Mouse (Mus musculus): Measurements from ENCODE around the gene Tbl3. TPM values are rescaled to one million over a fixed set of nuclear protein-coding genes. Genes with fewer than 3 reads are reported as not detected.
A peak's percentile ranks its signal among the peaks of the same experiment; 100 is the strongest.
"Not testable (repeated sequence)": the region's sequence is repeated elsewhere in the genome, so short reads cannot be mapped to it uniquely, and the experiment has no call there.

Gene Tbl3
- polyA plus RNA-seq, 1 experiment from 2014 or later = 111 TPM

GRCm38 (mm10) chr17:24669214-24669544 is 38.3 kb downstream of the Tbl3 start:
- not testable (repeated sequence) for ATAC-seq (replicated peaks; ENCODE audit: low FRiP score); H3K27ac ChIP-seq (ENCODE audit: low read depth, low read length); DNase-seq (ENCODE audit: low spot score)

GRCm38 (mm10) chr17:24667416-24667815 is 40.0 kb downstream of the Tbl3 start:
- peak; percentile 66 for DNase-seq (ENCODE audit: low spot score)
- H3K4me3 ChIP-seq (ENCODE audit: low read depth, low read length) = no peak overlapping the region
- peaks cover 13% of the 10 kb centered on the region for H3K4me1 ChIP-seq (replicated peaks; ENCODE audit: control insufficient read depth, insufficient read depth, low read length)
- H3K9me3 ChIP-seq (ENCODE audit: control insufficient read depth, low read length) = no peaks in the 10 kb centered on the region
- H3K27ac ChIP-seq (ENCODE audit: low read depth, low read length) = no peak overlapping the region
- H3K9ac ChIP-seq (ENCODE audit: low read length) = no peak overlapping the region
- H3K36me3 ChIP-seq (ENCODE audit: control insufficient read depth, insufficient read depth, low read length) = no peaks in the 10 kb centered on the region
- no peak for ATAC-seq (replicated peaks; ENCODE audit: low FRiP score)
- no peak overlapping the region for H3K4me2 ChIP-seq (ENCODE audit: low read depth, low read length, severe bottlenecking)
- 37% methylated on average over 6 of the region's 6 CpGs for WGBS
- H3K27me3 ChIP-seq (ENCODE audit: control insufficient read depth, insufficient read depth, low read length) = no peaks in the 10 kb centered on the region

More at GRCm38 (mm10) chr17:24669214-24669544, 38.3 kb downstream of the Tbl3 start:
- not testable (repeated sequence) for H3K9me3 ChIP-seq (ENCODE audit: control insufficient read depth, low read length); H3K36me3 ChIP-seq (ENCODE audit: control insufficient read depth, insufficient read depth, low read length); H3K27me3 ChIP-seq (ENCODE audit: control insufficient read depth, insufficient read depth, low read length)
- Histone ChIP-seq H3K4me3 (ENCODE audit: low read depth, low read length) (peak overlapping the region; percentile 99), H3K4me2 (ENCODE audit: low read depth, low read length, severe bottlenecking) (peak overlapping the region; percentile 64), H3K4me1 (replicated peaks; ENCODE audit: control insufficient read depth, insufficient read depth, low read length) (peaks cover 13% of the 10 kb centered on the region), H3K9ac (ENCODE audit: low read length) (peak overlapping the region; percentile 95)
- 12% methylated on average over 15 of the region's 15 CpGs for WGBS

- not testable (repeated sequence) for H3K9ac ChIP-seq (ENCODE audit: low read length); H3K4me2 ChIP-seq (ENCODE audit: low read depth, low read length, severe bottlenecking)
- 79% methylated on average over 7 of the region's 7 CpGs for WGBS
Measured at GRCm38 (mm10) chr17:24667011-24667410, 40.4 kb downstream of the Tbl3 start.

GRCm38 (mm10) chr17:24658017-24658758 is 49.3 kb downstream of the Tbl3 start, which contains the start of gene Npw:
Gene Npw (minus strand): TSS chr17:24658457.
- peaks cover 6% of the 10 kb centered on the region; the same call in 1 of the 2 replicates for H3K4me1 ChIP-seq (replicated peaks; ENCODE audit: control insufficient read depth, insufficient read depth, low read length)
- peak; percentile 67 for DNase-seq (ENCODE audit: low spot score)
- H3K9me3 ChIP-seq (ENCODE audit: control insufficient read depth, low read length) = no peaks in the 10 kb centered on the region
- WGBS = 2% methylated on average over 47 of the region's 47 CpGs
- peak within 1 kb of the TSS; percentile 65 for H3K4me2 ChIP-seq (ENCODE audit: low read depth, low read length, severe bottlenecking)
- 0 out of 2 replicates have a peak, but pooled peaks have one; percentile 12 for ATAC-seq (replicated peaks; ENCODE audit: low FRiP score)
- H3K27me3 ChIP-seq (ENCODE audit: control insufficient read depth, insufficient read depth, low read length) = peaks cover 27% of the 10 kb centered on the region
- peak within 1 kb of the TSS; percentile 51; the same call in 1 of the 2 replicates for H3K9ac ChIP-seq (ENCODE audit: low read length)
- no peak within 1 kb of the TSS for H3K27ac ChIP-seq (ENCODE audit: low read depth, low read length)
- peak within 1 kb of the TSS; percentile 33 for H3K4me3 ChIP-seq (ENCODE audit: low read depth, low read length)
- no peaks in the 10 kb centered on the region for H3K36me3 ChIP-seq (ENCODE audit: control insufficient read depth, insufficient read depth, low read length)

More at GRCm38 (mm10) chr17:24667011-24667410, 40.4 kb downstream of the Tbl3 start:
- not testable (repeated sequence) for H3K4me3 ChIP-seq (ENCODE audit: low read depth, low read length); H3K27me3 ChIP-seq (ENCODE audit: control insufficient read depth, insufficient read depth, low read length); H3K9me3 ChIP-seq (ENCODE audit: control insufficient read depth, low read length); ATAC-seq (replicated peaks; ENCODE audit: low FRiP score); DNase-seq (ENCODE audit: low spot score); H3K27ac ChIP-seq (ENCODE audit: low read depth, low read length); H3K36me3 ChIP-seq (ENCODE audit: control insufficient read depth, insufficient read depth, low read length)
- H3K4me1 ChIP-seq (replicated peaks; ENCODE audit: control insufficient read depth, insufficient read depth, low read length) = peaks cover 13% of the 10 kb centered on the region

GRCm38 (mm10) chr17:24654969-24655368 is 52.5 kb downstream of the Tbl3 start:
- H3K27me3 ChIP-seq (ENCODE audit: control insufficient read depth, insufficient read depth, low read length) = peaks cover 32% of the 10 kb centered on the region

GRCm38 (mm10) chr17:24653967-24654710 is 53.3 kb downstream of the Tbl3 start:
- peaks cover 13% of the 10 kb centered on the region for H3K4me1 ChIP-seq (replicated peaks; ENCODE audit: control insufficient read depth, insufficient read depth, low read length)
- WGBS = 6% methylated on average over 19 of the region's 19 CpGs
- peaks cover 32% of the 10 kb centered on the region for H3K27me3 ChIP-seq (ENCODE audit: control insufficient read depth, insufficient read depth, low read length)
- peak overlapping the region; percentile 44 for H3K4me2 ChIP-seq (ENCODE audit: low read depth, low read length, severe bottlenecking)
- H3K9me3 ChIP-seq (ENCODE audit: control insufficient read depth, low read length) = no peaks in the 10 kb centered on the region
- peak overlapping the region; percentile 39 for H3K9ac ChIP-seq (ENCODE audit: low read length)
- no peaks in the 10 kb centered on the region for H3K36me3 ChIP-seq (ENCODE audit: control insufficient read depth, insufficient read depth, low read length)
- DNase-seq (ENCODE audit: low spot score) = peak; percentile 92
- H3K4me3 ChIP-seq (ENCODE audit: low read depth, low read length) = no peak overlapping the region
- ATAC-seq (replicated peaks; ENCODE audit: low FRiP score) = peak; percentile 63
- H3K27ac ChIP-seq (ENCODE audit: low read depth, low read length) = no peak overlapping the region

More at GRCm38 (mm10) chr17:24654969-24655368, 52.5 kb downstream of the Tbl3 start:
- Histone ChIP-seq H3K36me3 (ENCODE audit: control insufficient read depth, insufficient read depth, low read length) (no peaks in the 10 kb centered on the region), H3K9me3 (ENCODE audit: control insufficient read depth, low read length) (no peaks in the 10 kb centered on the region), H3K4me2 (ENCODE audit: low read depth, low read length, severe bottlenecking) (no peak overlapping the region), H3K27ac (ENCODE audit: low read depth, low read length) (no peak overlapping the region), H3K4me3 (ENCODE audit: low read depth, low read length) (no peak overlapping the region), H3K9ac (ENCODE audit: low read length) (no peak overlapping the region), H3K4me1 (replicated peaks; ENCODE audit: control insufficient read depth, insufficient read depth, low read length) (peaks cover 6% of the 10 kb centered on the region)
- DNase-seq (ENCODE audit: low spot score) (no peak), ATAC-seq (replicated peaks; ENCODE audit: low FRiP score) (no peak)
- 80% methylated on average over 4 of the region's 4 CpGs for WGBS

GRCm38 (mm10) chr17:24651835-24652234 is 55.6 kb downstream of the Tbl3 start:
- 61% methylated on average over 3 of the region's 3 CpGs for WGBS
- no peak overlapping the region for H3K4me2 ChIP-seq (ENCODE audit: low read depth, low read length, severe bottlenecking)
- ATAC-seq (replicated peaks; ENCODE audit: low FRiP score) = no peak
- H3K9ac ChIP-seq (ENCODE audit: low read length) = no peak overlapping the region
- H3K36me3 ChIP-seq (ENCODE audit: control insufficient read depth, insufficient read depth, low read length) = no peaks in the 10 kb centered on the region
- DNase-seq (ENCODE audit: low spot score) = no peak
- peaks cover 11% of the 10 kb centered on the region for H3K27me3 ChIP-seq (ENCODE audit: control insufficient read depth, insufficient read depth, low read length)
- no peak overlapping the region for H3K4me3 ChIP-seq (ENCODE audit: low read depth, low read length)
- H3K4me1 ChIP-seq (replicated peaks; ENCODE audit: control insufficient read depth, insufficient read depth, low read length) = peaks cover 8% of the 10 kb centered on the region
- no peaks in the 10 kb centered on the region for H3K9me3 ChIP-seq (ENCODE audit: control insufficient read depth, low read length)
- H3K27ac ChIP-seq (ENCODE audit: low read depth, low read length) = no peak overlapping the region

- ATAC-seq (replicated peaks; ENCODE audit: low FRiP score) (no peak), DNase-seq (ENCODE audit: low spot score) (no peak)
- no peak overlapping the region for H3K27ac ChIP-seq (ENCODE audit: low read depth, low read length)
- 81% methylated on average over 4 of the region's 4 CpGs for WGBS
- no peak overlapping the region for H3K4me2 ChIP-seq (ENCODE audit: low read depth, low read length, severe bottlenecking)
- peaks cover 8% of the 10 kb centered on the region for H3K27me3 ChIP-seq (ENCODE audit: control insufficient read depth, insufficient read depth, low read length)
- no peak overlapping the region for H3K4me3 ChIP-seq (ENCODE audit: low read depth, low read length)
- H3K4me1 ChIP-seq (replicated peaks; ENCODE audit: control insufficient read depth, insufficient read depth, low read length) = peaks cover 8% of the 10 kb centered on the region
- H3K9ac ChIP-seq (ENCODE audit: low read length) = no peak overlapping the region
- H3K9me3 ChIP-seq (ENCODE audit: control insufficient read depth, low read length) = no peaks in the 10 kb centered on the region
- no peaks in the 10 kb centered on the region for H3K36me3 ChIP-seq (ENCODE audit: control insufficient read depth, insufficient read depth, low read length)
Measured at GRCm38 (mm10) chr17:24650766-24651165, 56.7 kb downstream of the Tbl3 start.
